Mouse (Mus musculus): ENCODE data around the gene Zcchc13. TPM values are rescaled to one million over a fixed set of nuclear protein-coding genes. Genes with fewer than 3 reads are reported as not detected.

The Zcchc13 gene
- polyA plus RNA-seq (2012; rRNA removed; ENCODE audit: low replicate concordance), result not detected in 2 replicates

GRCm38 (mm10) chrX:103630303-103630702, at the start of gene Zcchc13:
TSS of gene Zcchc13 (plus strand) at chrX:103630586.

Other genes starting within 250 kb of the Zcchc13 start
- 0.26 TPM in 1 of 2 replicates, not detected in the other for gene Tsx, start 216.1 kb upstream of the Zcchc13 start, polyA plus RNA-seq (2012; rRNA removed; ENCODE audit: low replicate concordance)
- not detected in 2 replicates for gene Gm26992, start 208.6 kb upstream of the Zcchc13 start, polyA plus RNA-seq (2012; rRNA removed; ENCODE audit: low replicate concordance)
- 16.5 and 33.5 TPM in 2 replicates for gene Slc16a2, start 191.4 kb downstream of the Zcchc13 start, polyA plus RNA-seq (2012; rRNA removed; ENCODE audit: low replicate concordance)